Mouse (Mus musculus): Measurements from ENCODE around the gene Abca15.
"Not testable (repeated sequence)": the region's sequence is repeated elsewhere in the genome, so short reads cannot be mapped to it uniquely, and the experiment has no call there.

The Abca15 gene

DNA sequence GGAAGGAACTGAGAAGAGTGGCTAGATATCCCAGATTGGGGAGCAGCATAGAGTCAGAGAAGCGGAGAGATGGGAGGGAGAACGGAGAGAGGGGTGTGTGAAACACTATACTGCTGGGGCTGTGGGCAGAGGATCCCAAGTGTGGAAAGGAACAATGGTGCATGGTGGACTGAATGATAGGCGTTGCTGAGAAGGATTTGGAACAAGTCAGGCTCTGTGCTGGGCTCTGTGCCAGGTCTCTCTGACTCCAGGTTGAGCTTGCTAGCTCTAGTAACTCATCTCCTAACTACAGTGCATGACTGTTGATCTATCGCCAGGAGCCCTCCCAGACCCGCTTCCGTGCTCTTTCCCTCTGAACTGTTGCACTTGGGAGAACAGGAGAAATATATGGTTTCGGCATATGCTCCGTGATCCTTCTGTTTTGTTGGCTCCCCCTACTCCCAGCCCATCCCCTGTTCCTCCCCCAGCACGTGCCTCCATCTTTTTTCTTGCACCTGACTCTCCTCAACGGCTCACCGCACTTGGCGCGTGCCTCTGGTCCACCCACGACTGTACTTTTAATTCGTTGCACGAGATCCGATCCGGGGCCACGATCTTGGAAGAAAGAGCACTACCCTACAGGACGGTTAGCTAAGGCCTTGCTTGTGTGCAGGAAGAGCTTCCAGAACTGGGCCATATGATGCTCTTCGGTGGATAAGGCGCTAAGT, at the start of gene Abca15:
TSS of gene Abca15 (plus strand) at position 584 of the 707 bp plus-strand sequence.
- no peak for DNase-seq

DNA sequence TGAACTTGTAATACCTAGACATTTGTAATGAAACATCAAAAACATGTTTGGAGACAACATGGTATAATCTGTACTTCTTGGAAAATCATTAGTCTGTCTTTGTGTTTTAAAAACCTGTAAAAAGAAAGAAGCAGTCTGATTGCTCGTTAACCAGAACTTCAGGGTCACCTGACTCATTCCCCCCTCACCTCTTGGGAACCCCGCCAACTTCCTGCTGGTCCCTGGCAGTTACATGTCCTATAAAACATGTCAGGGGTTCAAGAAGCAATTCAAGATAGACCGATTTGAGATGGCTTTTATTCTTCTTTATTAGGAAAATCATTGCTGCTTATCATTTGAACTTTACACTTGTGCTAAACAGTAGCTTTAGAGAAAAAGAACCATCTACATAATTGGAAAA, 43.2 kb upstream of the Abca15 start:
- no peak for DNase-seq

DNA sequence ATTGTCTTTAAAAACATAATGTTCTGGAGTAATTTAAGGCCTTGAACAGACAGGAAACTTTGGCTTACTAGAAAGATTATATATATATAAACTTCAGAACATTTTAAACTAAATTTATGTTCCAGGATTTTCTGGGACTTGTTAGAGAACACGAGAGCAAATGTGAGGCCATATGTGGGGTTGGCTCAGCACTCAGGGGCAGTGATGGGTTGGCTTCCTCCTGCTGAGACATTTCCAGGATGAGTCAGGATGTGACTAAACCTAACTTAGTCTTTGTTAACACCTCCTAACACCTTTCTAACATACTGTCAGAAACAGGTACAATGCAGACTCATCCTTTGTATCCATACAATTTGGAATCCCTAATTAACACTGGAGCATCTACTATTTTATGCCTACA, 12.4 kb upstream of the Abca15 start:
- DNase-seq = no peak

DNA sequence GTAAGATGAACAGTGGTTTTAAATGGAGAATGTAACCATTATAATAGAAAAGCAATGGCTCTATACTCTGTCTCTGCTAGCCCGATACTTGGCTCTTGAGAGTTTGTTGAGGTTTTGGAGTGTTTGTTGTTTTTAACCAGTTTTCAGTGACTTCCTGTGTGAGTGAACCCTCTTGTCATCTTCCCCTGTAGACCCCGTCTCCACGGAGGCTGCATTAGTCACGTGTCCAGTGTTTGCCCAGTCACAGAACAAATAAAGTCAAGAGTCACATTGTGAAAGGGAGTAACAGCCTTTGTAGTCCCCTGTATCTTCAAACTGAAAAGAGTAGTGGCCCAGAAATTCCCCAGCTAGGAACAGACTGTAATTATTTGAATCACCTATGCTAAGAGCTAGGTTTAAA, 5.5 kb upstream of the Abca15 start:
- DNase-seq = no peak

DNA sequence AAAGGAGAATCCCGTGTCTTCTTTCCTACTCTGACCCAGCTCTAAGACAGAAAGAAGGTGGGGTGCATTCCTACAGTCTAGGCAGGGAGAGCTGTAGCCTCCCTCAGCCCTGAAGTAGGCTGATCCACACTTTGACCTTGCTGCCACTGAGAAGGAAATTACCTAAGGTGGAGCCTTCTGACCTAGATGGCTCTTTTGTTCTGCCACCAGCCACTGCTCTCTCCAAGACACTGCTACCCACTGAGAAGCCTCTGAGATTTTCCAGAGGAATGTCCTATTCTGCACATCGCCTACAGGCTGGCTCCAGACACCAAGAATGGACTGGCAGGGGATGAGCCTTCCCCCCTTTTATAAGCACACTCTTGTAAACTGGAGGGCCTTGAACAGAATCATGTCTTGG, 2.6 kb upstream of the Abca15 start:
- DNase-seq = not testable (repeated sequence)

DNA sequence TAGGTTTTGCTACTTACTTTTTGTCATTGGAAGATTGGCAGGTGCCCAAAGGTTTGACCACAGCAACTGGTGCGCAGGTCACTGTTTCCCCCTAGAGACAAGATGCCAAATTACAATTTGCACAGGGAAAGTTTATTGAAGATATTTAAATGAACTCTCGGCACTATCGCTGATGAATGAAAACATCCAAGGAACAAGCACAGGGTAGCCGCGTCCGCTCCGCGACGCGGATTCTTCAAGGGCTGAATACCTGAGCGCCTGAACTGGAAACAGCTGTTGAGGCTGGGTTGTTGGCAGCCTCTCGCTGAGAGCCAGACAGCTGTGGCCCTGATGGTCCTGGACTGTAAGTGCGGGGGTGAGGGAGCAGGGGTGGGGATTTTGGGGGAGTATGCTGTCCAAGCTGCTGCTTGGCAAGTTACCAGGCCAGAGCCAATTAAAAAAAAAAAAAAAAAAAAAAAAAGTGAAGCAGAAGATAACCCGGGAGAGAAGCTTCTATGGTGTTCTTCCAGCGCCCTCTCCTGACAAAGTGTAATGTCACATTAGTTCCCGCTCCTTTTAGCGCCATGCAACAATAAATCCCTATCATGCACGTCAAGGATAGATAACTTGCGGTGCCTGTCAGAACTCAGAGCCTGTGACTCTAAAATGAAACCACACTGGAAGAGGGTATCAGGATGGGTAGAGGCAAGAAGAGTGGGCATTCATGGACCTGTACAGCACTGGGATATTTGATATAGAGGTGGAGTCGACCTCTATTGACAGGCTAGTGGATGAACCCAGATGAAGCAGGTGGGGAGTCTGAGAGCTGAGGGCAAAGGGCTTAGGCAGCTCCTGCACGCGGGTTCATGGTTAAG, 1.0 kb upstream of the Abca15 start:
- DNase-seq = no peak

DNA sequence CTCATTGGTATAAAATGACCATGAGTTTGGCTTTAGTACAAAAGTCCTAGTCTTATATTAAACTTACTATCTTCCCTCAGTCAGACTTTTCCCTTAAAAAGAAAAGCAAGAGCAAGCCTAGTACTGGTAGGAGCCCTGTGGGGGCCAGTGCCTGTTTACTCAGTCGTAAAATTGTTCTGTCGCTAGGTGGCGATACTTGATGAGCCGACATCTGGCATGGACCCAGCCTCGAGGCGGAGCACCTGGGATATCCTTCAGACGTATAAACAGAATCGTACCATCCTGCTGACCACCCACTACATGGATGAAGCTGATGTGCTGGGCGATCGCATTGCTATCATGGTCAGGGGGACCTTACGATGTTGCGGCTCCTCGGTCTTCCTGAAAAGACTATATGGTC, 32.7 kb downstream of the Abca15 start:
- peak; percentile 48 for DNase-seq

DNA sequence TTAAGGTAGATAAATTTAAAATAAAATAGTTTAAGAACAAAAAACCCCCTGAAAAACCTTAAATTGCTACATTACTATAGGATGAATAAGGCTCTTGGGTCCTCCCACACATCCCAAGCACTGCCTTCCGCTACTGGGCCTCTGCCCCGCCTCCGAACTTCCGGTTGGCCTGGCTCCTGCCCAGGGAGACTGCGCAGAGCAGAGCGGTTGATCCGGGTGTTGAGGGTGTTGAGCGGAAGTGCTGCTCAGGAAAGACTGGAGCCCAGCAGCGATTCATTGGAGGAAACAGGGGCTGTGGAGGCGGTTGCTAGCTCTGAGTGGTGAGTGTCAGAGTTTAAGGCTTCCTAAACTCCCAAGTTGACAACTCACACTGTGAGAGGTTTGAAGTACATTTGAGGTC, 81.0 kb downstream of the Abca15 start, which contains the start of gene Abca16:
TSS of gene Abca16 (plus strand) at position 201 of the 400 bp plus-strand sequence.
- no peak for DNase-seq

DNA sequence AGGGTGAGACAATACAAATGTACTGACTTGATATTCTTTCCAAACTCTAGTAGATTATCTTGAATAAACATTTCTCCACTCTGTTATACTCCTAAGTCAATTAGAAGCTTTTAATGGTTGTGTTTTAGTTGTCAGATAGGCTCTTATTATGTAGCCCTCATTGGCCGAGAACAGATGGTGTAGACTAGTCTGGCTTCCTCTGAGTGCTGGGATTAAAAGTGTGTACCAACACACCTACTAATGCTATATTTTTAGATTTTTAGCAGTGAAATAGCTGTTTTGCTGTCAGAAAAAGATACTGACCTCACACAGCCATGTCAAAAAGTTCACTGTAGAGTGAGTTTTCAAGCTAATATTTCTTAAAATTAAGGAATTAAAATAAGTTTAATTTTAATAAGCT, 83.9 kb downstream of the Abca15 start:
- DNase-seq = no peak

DNA sequence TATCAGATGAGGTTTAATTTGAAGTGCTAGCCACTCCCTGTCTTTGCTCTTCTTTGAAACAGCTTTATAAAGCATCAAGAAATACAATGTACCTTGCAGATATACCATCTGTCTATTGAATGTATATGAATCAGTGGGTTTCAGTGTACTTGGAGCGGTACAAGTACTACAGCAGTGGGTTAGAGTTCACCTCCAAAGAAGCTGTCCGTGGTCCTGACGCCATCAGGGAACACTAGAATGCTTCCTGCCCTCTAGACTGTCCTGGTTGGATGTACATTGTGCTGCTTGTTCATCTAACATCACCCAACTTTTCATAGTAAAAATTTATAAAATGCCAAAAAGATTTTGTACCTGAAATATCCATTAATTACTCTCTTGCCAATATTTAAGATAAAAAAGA, 98.2 kb downstream of the Abca15 start:
- no peak for DNase-seq

DNA sequence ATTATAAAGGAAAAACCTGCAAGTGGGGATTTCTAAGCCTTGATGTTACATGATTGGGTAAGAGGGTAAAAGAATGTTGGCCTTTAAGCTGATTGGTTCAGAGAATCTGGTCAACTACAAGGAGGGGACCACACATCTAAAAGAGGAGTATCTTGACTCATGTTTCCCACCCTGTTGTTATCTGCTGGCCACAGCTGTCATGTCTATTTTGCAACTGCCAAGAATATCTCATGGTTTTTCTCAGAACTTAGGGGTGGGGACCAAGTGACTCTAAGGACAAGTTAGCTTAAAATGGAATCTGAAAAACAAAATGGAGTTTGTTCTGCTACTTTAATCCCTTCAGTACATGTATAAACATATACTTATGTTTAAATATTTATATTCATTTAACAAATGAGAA, 103.0 kb downstream of the Abca15 start:
- no peak for DNase-seq

Data from heart, adult 11 months (tissue).